Mouse (Mus musculus): ENCODE results near the gene Tob1. TPM values are rescaled to one million over a fixed set of nuclear protein-coding genes. Genes with fewer than 3 reads are reported as not detected.

The Tob1 gene
- polyA plus RNA-seq, 1 experiment, result 10.2 TPM

DNA sequence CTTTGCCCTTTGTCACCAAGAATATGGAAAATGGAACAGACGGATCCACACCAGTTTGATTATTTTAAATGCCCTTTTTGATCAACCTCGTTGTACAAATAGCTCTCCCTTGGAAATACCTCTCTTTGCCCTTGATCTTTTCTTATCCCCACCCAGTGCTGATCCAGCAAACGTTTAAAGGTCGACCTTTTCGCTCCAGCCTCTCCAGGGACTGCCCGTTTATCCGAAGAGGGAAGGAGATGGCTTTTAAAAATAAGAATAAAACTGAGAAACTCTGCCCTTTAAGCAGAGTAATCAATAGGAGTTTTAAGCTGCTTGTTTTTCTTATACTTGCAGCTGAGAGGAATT is 1.2 kb downstream of the Tob1 start:
- no peaks in the 10 kb centered on the region for H3K27me3 ChIP-seq (ENCODE audit: control insufficient read depth, insufficient read depth, low read length)
- WGBS, result 23% methylated on average over 7 of the region's 7 CpGs
- H3K4me1 ChIP-seq (ENCODE audit: control insufficient read depth, insufficient read depth, insufficient read length), result peaks cover 1% of the 10 kb centered on the region; the same call in 1 of the 2 replicates
- no peak for DNase-seq (ENCODE audit: low read depth in 1 of 2, low spot score in 2 of 2)
- H3K27ac ChIP-seq (ENCODE audit: insufficient read depth, low read length), result no peak overlapping the region
- TF ChIP-seq POLR2A (IDR thresholded peaks at IDR 0.05; ENCODE audit: low read depth, low read length), result no peak
- no peak for TF ChIP-seq CTCF (IDR thresholded peaks at IDR 0.05; ENCODE audit: extremely low read depth, insufficient read depth, insufficient read length, insufficient replicate concordance)
- H3K36me3 ChIP-seq (ENCODE audit: control insufficient read depth, insufficient read depth, low read length), result peaks cover 10% of the 10 kb centered on the region; the same call in 1 of the 2 replicates
- H3K4me3 ChIP-seq (ENCODE audit: extremely low read depth, insufficient read depth, insufficient read length), result peak overlapping the region; percentile 84

DNA sequence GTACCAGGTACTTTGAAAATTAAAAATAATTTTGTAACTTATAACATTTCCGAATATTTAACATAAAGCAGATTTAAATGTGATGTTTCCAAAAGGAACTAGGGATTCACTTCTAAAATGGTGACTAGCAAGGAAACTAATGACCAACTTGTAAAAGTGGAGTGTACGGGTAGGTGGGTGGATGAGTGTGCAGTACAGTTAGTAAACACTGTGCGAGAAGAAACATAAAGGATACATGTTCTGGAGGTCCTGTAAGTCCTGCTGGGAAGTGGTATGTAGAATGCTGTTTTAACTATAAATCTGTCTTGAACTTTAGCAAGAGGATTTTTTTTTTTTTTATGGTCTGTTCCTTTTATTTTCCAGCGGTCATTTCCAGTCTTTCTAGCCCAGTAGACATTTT is 1.7 kb downstream of the Tob1 start:
- DNase-seq (ENCODE audit: low read depth in 1 of 2, low spot score in 2 of 2), result no peak
- peaks cover 1% of the 10 kb centered on the region; the same call in 1 of the 2 replicates for H3K4me1 ChIP-seq (ENCODE audit: control insufficient read depth, insufficient read depth, insufficient read length)
- H3K27me3 ChIP-seq (ENCODE audit: control insufficient read depth, insufficient read depth, low read length), result no peaks in the 10 kb centered on the region
- TF ChIP-seq CTCF (IDR thresholded peaks at IDR 0.05; ENCODE audit: extremely low read depth, insufficient read depth, insufficient read length, insufficient replicate concordance) (no peak), POLR2A (IDR thresholded peaks at IDR 0.05; ENCODE audit: low read depth, low read length) (no peak)
- WGBS, result 89% methylated on average over 4 of the region's 4 CpGs
- H3K36me3 ChIP-seq (ENCODE audit: control insufficient read depth, insufficient read depth, low read length), result peaks cover 10% of the 10 kb centered on the region; the same call in 1 of the 2 replicates
- no peak overlapping the region for H3K27ac ChIP-seq (ENCODE audit: insufficient read depth, low read length)
- no peak overlapping the region for H3K4me3 ChIP-seq (ENCODE audit: extremely low read depth, insufficient read depth, insufficient read length)

DNA sequence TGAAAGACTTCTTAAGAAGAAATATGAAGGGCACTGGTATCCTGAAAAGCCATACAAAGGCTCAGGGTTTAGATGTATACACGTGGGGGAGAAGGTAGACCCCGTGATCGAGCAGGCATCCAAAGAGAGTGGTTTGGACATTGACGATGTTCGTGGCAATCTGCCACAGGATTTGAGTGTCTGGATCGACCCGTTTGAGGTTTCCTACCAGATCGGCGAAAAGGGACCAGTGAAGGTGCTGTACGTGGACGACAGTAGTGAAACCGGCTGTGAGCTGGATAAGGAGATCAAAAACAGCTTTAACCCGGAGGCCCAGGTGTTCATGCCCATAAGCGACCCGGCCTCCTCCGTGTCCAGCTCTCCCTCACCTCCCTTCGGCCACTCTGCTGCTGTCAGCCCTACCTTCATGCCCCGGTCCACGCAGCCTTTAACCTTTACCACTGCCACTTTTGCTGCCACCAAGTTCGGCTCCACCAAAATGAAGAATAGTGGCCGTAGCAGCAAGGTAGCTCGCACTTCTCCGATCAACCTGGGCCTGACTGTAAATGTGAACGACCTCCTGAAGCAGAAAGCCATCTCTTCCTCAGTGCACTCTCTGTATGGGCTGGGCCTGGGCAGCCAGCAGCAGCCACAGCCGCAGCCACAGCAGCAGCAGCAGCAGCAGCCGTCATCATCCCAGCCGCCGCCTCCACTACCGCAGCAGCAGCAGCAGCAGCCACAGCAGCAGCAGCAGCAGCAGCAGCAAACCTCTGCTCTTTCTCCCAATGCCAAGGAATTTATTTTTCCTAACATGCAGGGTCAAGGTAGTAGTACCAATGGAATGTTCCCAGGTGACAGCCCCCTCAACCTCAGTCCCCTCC is 2.7 kb downstream of the Tob1 start:
- WGBS, result 96% methylated on average over 29 of the region's 29 CpGs
- no peaks in the 10 kb centered on the region for H3K27me3 ChIP-seq (ENCODE audit: control insufficient read depth, insufficient read depth, low read length)
- no peak overlapping the region for H3K4me3 ChIP-seq (ENCODE audit: extremely low read depth, insufficient read depth, insufficient read length)
- no peak overlapping the region for H3K27ac ChIP-seq (ENCODE audit: insufficient read depth, low read length)
- TF ChIP-seq CTCF (IDR thresholded peaks at IDR 0.05; ENCODE audit: extremely low read depth, insufficient read depth, insufficient read length, insufficient replicate concordance), result no peak
- no peak for TF ChIP-seq POLR2A (IDR thresholded peaks at IDR 0.05; ENCODE audit: low read depth, low read length)
- H3K36me3 ChIP-seq (ENCODE audit: control insufficient read depth, insufficient read depth, low read length), result peaks cover 10% of the 10 kb centered on the region; the same call in 1 of the 2 replicates
- peaks cover 1% of the 10 kb centered on the region; the same call in 1 of the 2 replicates for H3K4me1 ChIP-seq (ENCODE audit: control insufficient read depth, insufficient read depth, insufficient read length)
- DNase-seq (ENCODE audit: low read depth in 1 of 2, low spot score in 2 of 2), result no peak

DNA sequence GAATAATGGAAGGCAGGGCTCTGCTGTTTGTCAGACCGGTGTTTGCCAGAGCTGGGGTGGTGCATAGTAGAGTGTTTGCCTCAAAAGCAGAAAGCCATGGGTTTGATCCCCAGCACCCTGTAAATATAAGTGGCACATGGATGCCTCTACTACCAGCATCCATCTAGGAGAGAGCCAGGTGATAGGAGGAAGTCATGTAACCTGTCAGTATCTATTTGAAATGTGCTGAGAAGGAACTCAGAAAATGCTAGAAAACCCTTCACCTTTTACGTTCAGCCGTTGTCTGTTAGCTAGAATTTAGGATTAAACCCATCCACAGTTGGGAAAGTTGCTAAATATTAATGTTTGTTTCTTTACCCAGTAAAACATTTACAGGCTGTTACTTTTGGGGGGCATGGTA is 4.3 kb downstream of the Tob1 start:
- H3K4me1 ChIP-seq (ENCODE audit: control insufficient read depth, insufficient read depth, insufficient read length), result peaks cover 1% of the 10 kb centered on the region; the same call in 1 of the 2 replicates
- H3K36me3 ChIP-seq (ENCODE audit: control insufficient read depth, insufficient read depth, low read length), result peaks cover 10% of the 10 kb centered on the region; the same call in 1 of the 2 replicates
- H3K27me3 ChIP-seq (ENCODE audit: control insufficient read depth, insufficient read depth, low read length), result no peaks in the 10 kb centered on the region
- H3K27ac ChIP-seq (ENCODE audit: insufficient read depth, low read length), result no peak overlapping the region
- H3K4me3 ChIP-seq (ENCODE audit: extremely low read depth, insufficient read depth, insufficient read length), result no peak overlapping the region
- no peak for DNase-seq (ENCODE audit: low read depth in 1 of 2, low spot score in 2 of 2)
- 97% methylated on average over 3 of the region's 3 CpGs for WGBS
- no peak for TF ChIP-seq POLR2A (IDR thresholded peaks at IDR 0.05; ENCODE audit: low read depth, low read length)
- TF ChIP-seq CTCF (IDR thresholded peaks at IDR 0.05; ENCODE audit: extremely low read depth, insufficient read depth, insufficient read length, insufficient replicate concordance), result no peak

DNA sequence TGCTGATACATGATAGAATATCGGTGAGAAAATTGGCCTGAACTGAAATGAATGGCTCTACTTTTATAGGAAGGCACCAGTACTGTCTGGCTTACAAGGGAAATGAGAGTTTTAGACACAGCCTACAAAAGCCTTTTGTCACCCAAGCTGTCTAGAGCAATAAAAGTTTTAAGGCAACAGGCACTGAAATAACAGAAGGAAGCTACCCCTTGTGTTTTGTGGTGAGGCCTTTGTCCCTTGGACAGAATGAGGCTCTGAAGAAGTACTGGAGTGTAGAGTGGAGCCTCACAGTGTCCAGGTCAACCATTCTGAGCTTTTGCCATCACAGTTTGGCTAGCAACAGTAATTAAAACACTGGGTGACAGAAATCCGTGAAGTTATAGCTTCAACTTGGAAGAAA is 5.0 kb downstream of the Tob1 start:
- no peak for DNase-seq (ENCODE audit: low read depth in 1 of 2, low spot score in 2 of 2)
- no peak overlapping the region for H3K4me3 ChIP-seq (ENCODE audit: extremely low read depth, insufficient read depth, insufficient read length)
- peaks cover 1% of the 10 kb centered on the region; the same call in 1 of the 2 replicates for H3K4me1 ChIP-seq (ENCODE audit: control insufficient read depth, insufficient read depth, insufficient read length)
- no peak overlapping the region for H3K27ac ChIP-seq (ENCODE audit: insufficient read depth, low read length)
- peaks cover 10% of the 10 kb centered on the region; the same call in 1 of the 2 replicates for H3K36me3 ChIP-seq (ENCODE audit: control insufficient read depth, insufficient read depth, low read length)
- TF ChIP-seq CTCF (IDR thresholded peaks at IDR 0.05; ENCODE audit: extremely low read depth, insufficient read depth, insufficient read length, insufficient replicate concordance), result no peak
- no peak for TF ChIP-seq POLR2A (IDR thresholded peaks at IDR 0.05; ENCODE audit: low read depth, low read length)
- H3K27me3 ChIP-seq (ENCODE audit: control insufficient read depth, insufficient read depth, low read length), result no peaks in the 10 kb centered on the region
- 67% methylated on average over 2 of the region's 2 CpGs for whole genome bisulfite sequencing

DNA sequence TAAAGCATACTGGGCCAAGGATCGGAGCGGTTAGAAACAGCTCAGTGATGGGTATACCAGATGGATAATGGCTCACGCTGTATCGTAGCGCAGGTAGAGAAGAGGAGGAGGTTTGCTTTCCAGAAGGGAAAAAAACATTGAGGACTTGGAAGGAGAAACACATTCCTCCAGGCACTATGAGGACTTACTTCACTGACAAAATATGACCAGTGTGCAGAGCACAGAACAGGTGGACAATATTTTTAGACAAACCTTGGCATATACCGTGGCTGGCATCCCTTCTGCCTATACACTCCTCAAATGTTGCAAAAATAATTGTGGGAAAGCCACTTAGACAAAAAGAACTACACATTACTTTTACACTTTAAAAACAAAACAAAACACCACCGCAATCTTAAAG is 10.0 kb downstream of the Tob1 start:
- DNase-seq (ENCODE audit: low read depth in 1 of 2, low spot score in 2 of 2), result no peak
- Histone ChIP-seq H3K4me1 (ENCODE audit: control insufficient read depth, insufficient read depth, insufficient read length) (no peaks in the 10 kb centered on the region), H3K27ac (ENCODE audit: insufficient read depth, low read length) (no peak overlapping the region), H3K36me3 (ENCODE audit: control insufficient read depth, insufficient read depth, low read length) (no peaks in the 10 kb centered on the region), H3K27me3 (ENCODE audit: control insufficient read depth, insufficient read depth, low read length) (no peaks in the 10 kb centered on the region), H3K4me3 (ENCODE audit: extremely low read depth, insufficient read depth, insufficient read length) (no peak overlapping the region)
- TF ChIP-seq POLR2A (IDR thresholded peaks at IDR 0.05; ENCODE audit: low read depth, low read length), result no peak
- TF ChIP-seq CTCF (IDR thresholded peaks at IDR 0.05; ENCODE audit: extremely low read depth, insufficient read depth, insufficient read length, insufficient replicate concordance), result no peak
- WGBS, result 92% methylated on average over 7 of the region's 7 CpGs

DNA sequence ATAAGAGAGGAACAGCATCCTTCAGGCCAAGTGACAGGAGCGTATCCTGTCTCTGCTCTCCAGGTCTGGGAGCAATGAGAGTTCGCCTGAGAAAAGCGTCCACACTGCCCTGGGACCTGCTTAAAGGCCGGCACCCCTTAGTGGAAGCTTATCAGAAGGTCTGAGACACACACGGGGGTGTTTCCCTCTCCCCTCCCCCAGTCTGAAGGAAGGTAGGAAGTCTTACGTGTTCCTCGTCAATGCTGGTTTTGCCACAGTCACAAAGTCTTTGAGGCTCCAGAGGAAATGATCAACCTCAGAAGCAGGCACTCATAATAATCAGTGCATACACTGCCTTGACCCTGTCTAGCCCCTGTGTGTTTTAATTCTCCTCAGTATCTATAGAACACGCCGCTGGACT is 12.3 kb downstream of the Tob1 start:
- DNase-seq (ENCODE audit: low read depth in 1 of 2, low spot score in 2 of 2), result no peak
- H3K36me3 ChIP-seq (ENCODE audit: control insufficient read depth, insufficient read depth, low read length), result no peaks in the 10 kb centered on the region
- TF ChIP-seq CTCF (IDR thresholded peaks at IDR 0.05; ENCODE audit: extremely low read depth, insufficient read depth, insufficient read length, insufficient replicate concordance), result no peak
- TF ChIP-seq POLR2A (IDR thresholded peaks at IDR 0.05; ENCODE audit: low read depth, low read length), result no peak
- H3K27me3 ChIP-seq (ENCODE audit: control insufficient read depth, insufficient read depth, low read length), result no peaks in the 10 kb centered on the region
- H3K4me3 ChIP-seq (ENCODE audit: extremely low read depth, insufficient read depth, insufficient read length), result no peak overlapping the region
- H3K27ac ChIP-seq (ENCODE audit: insufficient read depth, low read length), result no peak overlapping the region
- WGBS, result 63% methylated on average over 9 of the region's 9 CpGs
- no peaks in the 10 kb centered on the region for H3K4me1 ChIP-seq (ENCODE audit: control insufficient read depth, insufficient read depth, insufficient read length)
